In genomic region chr11:50592892-50593553, GRCm38 (mm10) we compare ENCODE assay signal across 22 mouse cellular contexts. TPM values are rescaled to one million over a fixed set of nuclear protein-coding genes. Genes with fewer than 3 reads are reported as not detected.
DNase-seq lines count a peak whose midpoint lies in the region; ATAC-seq and TF ChIP-seq lines count a peak whose summit lies in the region.
"Had no signal": no experiment of that assay in that cellular context is flagged by ENCODE, and none has a peak within 500 bp of the region (broad histone marks: within the 10 kb centered on the region; RNA-seq: fewer than 3 reads in every experiment).

No protein-coding gene starts in this region.

- no peaks in the 10 kb centered on the region for H3K9me3 ChIP-seq in heart, embryonic 15.5 days (replicated peaks)
- no peaks in the 10 kb centered on the region for H3K9me3 ChIP-seq in heart, embryonic 11.5 days (replicated peaks; ENCODE audit: control insufficient read depth, low read length)
- no peaks in the 10 kb centered on the region for H3K9me3 ChIP-seq in midbrain, postnatal 0 days (ENCODE audit: low read length)
- no peaks in the 10 kb centered on the region for H3K9me3 ChIP-seq in midbrain, embryonic 15.5 days
- no peaks in the 10 kb centered on the region for H3K9me3 ChIP-seq in hindbrain, embryonic 12.5 days (replicated peaks)
- H3K9me3 ChIP-seq: limb, embryonic 15.5 days; lung, embryonic 15.5 days had no signal

- peak; percentile 19 for DNase-seq in midbrain, postnatal 0 days (ENCODE audit: low spot score)
- no peak for DNase-seq in layer of hippocampus, adult 18-20 months (ENCODE audit: low spot score in 2 of 2)
- DNase-seq in lung, postnatal 10 days, result no peak
- DNase-seq: adrenal gland, postnatal 25 days; cerebellum, adult 11 months; gastrocnemius, adult 2 months; kidney, postnatal 36 days; lung, postnatal 4 days; thymus, adult 2 months; thymus, postnatal 4 days had no signal

- 0 out of 2 replicates have a peak, but pooled peaks have one; percentile 31 for ATAC-seq in heart, embryonic 15.5 days (replicated peaks; ENCODE audit: insufficient number of reproducible peaks, insufficient read depth, low FRiP score, low read depth)
- ATAC-seq in heart, embryonic 11.5 days (replicated peaks; ENCODE audit: insufficient number of reproducible peaks, low FRiP score, low TSS enrichment), result no peak
- no peak for ATAC-seq in midbrain, postnatal 0 days (ENCODE audit: low FRiP score)
- ATAC-seq in midbrain, embryonic 15.5 days (replicated peaks), result no peak
- peak; percentile 68 for ATAC-seq in hindbrain, embryonic 12.5 days (ENCODE audit: low FRiP score)
- ATAC-seq: forebrain, embryonic 14.5 days; intestine, embryonic 16.5 days had no signal

- no peak overlapping the region for H3K27ac ChIP-seq in heart, embryonic 15.5 days
- no peak overlapping the region for H3K27ac ChIP-seq in heart, embryonic 11.5 days (ENCODE audit: low read depth, low read length)
- no peak overlapping the region for H3K27ac ChIP-seq in midbrain, postnatal 0 days (ENCODE audit: low read depth, low read length)
- H3K27ac ChIP-seq in midbrain, embryonic 15.5 days, result no peak overlapping the region
- peak overlapping the region; percentile 68 for H3K27ac ChIP-seq in hindbrain, embryonic 12.5 days
- H3K27ac ChIP-seq: gastrocnemius, adult 2 months; limb, embryonic 15.5 days; liver, embryonic 14.5 days; lung, embryonic 15.5 days; stomach, postnatal 0 days had no signal

- no peaks in the 10 kb centered on the region for H3K4me1 ChIP-seq in heart, embryonic 15.5 days (replicated peaks)
- no peaks in the 10 kb centered on the region for H3K4me1 ChIP-seq in heart, embryonic 11.5 days (ENCODE audit: control insufficient read depth, insufficient read depth, low read length)
- H3K4me1 ChIP-seq in midbrain, postnatal 0 days (ENCODE audit: insufficient read depth, low read length), result no peaks in the 10 kb centered on the region
- H3K4me1 ChIP-seq in midbrain, embryonic 15.5 days, result no peaks in the 10 kb centered on the region
- H3K4me1 ChIP-seq in hindbrain, embryonic 12.5 days, result peaks cover 8% of the 10 kb centered on the region; the same call in 1 of the 2 replicates
- H3K4me1 ChIP-seq: limb, embryonic 15.5 days; lung, embryonic 15.5 days had no signal

- no peak for TF ChIP-seq CTCF in midbrain, postnatal 0 days (IDR thresholded peaks at IDR 0.05)

- H3K4me3 ChIP-seq in heart, embryonic 15.5 days, result no peak overlapping the region
- H3K4me3 ChIP-seq in heart, embryonic 11.5 days (ENCODE audit: low read depth, low read length), result no peak overlapping the region
- no peak overlapping the region for H3K4me3 ChIP-seq in midbrain, postnatal 0 days (ENCODE audit: low read depth, low read length)
- no peak overlapping the region for H3K4me3 ChIP-seq in midbrain, embryonic 15.5 days
- no peak overlapping the region for H3K4me3 ChIP-seq in hindbrain, embryonic 12.5 days
- H3K4me3 ChIP-seq: gastrocnemius, adult 2 months; limb, embryonic 15.5 days; lung, embryonic 15.5 days; myocyte had no signal

- H3K4me2 ChIP-seq in heart, embryonic 15.5 days, result no peak overlapping the region
- H3K4me2 ChIP-seq in heart, embryonic 11.5 days, result no peak overlapping the region
- H3K4me2 ChIP-seq in midbrain, postnatal 0 days (ENCODE audit: low read depth, low read length, poor library complexity, severe bottlenecking), result no peak overlapping the region
- H3K4me2 ChIP-seq in midbrain, embryonic 15.5 days, result no peak overlapping the region
- H3K4me2 ChIP-seq in hindbrain, embryonic 12.5 days (replicated peaks), result no peak overlapping the region
- H3K4me2 ChIP-seq: limb, embryonic 15.5 days; lung, embryonic 15.5 days had no signal

- 81% methylated on average over 16 of the region's 16 CpGs for WGBS in heart, embryonic 15.5 days
- 69% methylated on average over 16 of the region's 16 CpGs for WGBS in heart, embryonic 11.5 days (ENCODE audit: insufficient replicate concordance)
- WGBS in midbrain, postnatal 0 days, result 74% methylated on average over 16 of the region's 16 CpGs
- WGBS in midbrain, embryonic 15.5 days, result 76% methylated on average over 16 of the region's 16 CpGs
- 72% methylated on average over 16 of the region's 16 CpGs for WGBS in hindbrain, embryonic 12.5 days

- peaks cover 6% of the 10 kb centered on the region; the same call in 1 of the 2 replicates for H3K27me3 ChIP-seq in heart, embryonic 15.5 days
- H3K27me3 ChIP-seq in heart, embryonic 11.5 days (ENCODE audit: control insufficient read depth, insufficient read depth, low read length), result 0 out of 2 replicates have a peak, but pooled peaks cover 7% of the 10 kb centered on the region
- no peaks in the 10 kb centered on the region for H3K27me3 ChIP-seq in midbrain, postnatal 0 days (ENCODE audit: insufficient read depth, low read length)
- H3K27me3 ChIP-seq in midbrain, embryonic 15.5 days (replicated peaks), result no peaks in the 10 kb centered on the region
- no peaks in the 10 kb centered on the region for H3K27me3 ChIP-seq in hindbrain, embryonic 12.5 days
- H3K27me3 ChIP-seq: limb, embryonic 15.5 days; lung, embryonic 15.5 days had no signal

- no peaks in the 10 kb centered on the region for H3K36me3 ChIP-seq in heart, embryonic 15.5 days
- no peaks in the 10 kb centered on the region for H3K36me3 ChIP-seq in heart, embryonic 11.5 days (ENCODE audit: control insufficient read depth, insufficient read depth, low read length)
- no peaks in the 10 kb centered on the region for H3K36me3 ChIP-seq in midbrain, postnatal 0 days (ENCODE audit: insufficient read depth, low read length)
- H3K36me3 ChIP-seq in midbrain, embryonic 15.5 days (replicated peaks), result no peaks in the 10 kb centered on the region
- H3K36me3 ChIP-seq in hindbrain, embryonic 12.5 days, result no peaks in the 10 kb centered on the region
- H3K36me3 ChIP-seq: limb, embryonic 15.5 days; lung, embryonic 15.5 days had no signal

- H3K9ac ChIP-seq in heart, embryonic 15.5 days, result no peak overlapping the region
- H3K9ac ChIP-seq in heart, embryonic 11.5 days (ENCODE audit: low read depth, low read length), result no peak overlapping the region
- no peak overlapping the region for H3K9ac ChIP-seq in midbrain, postnatal 0 days (replicated peaks; ENCODE audit: low read length, poor library complexity, severe bottlenecking)
- H3K9ac ChIP-seq in midbrain, embryonic 15.5 days, result no peak overlapping the region
- H3K9ac ChIP-seq in hindbrain, embryonic 12.5 days, result no peak overlapping the region
- H3K9ac ChIP-seq: limb, embryonic 15.5 days; liver, embryonic 14.5 days; lung, embryonic 15.5 days had no signal

RNA-seq across cellular contexts. Expression of gene Adamts2, which starts 8.9 kb away (rescaled TPM):
- polyA plus RNA-seq in heart, embryonic 15.5 days (2015; fragmentation: Nextera tagmentation; extraction: Ambion mirVana), result 9.7 and 14.7 TPM in 2 replicates
- polyA plus RNA-seq in heart, embryonic 11.5 days (2014; fragmentation: Nextera tagmentation; extraction: Ambion mirVana), result 2.5 and 2.9 TPM in 2 replicates
- total RNA-seq in midbrain, postnatal 0 days (2014; rRNA removed), result 12.7 and 17.9 TPM in 2 replicates
- 4.5 and 4.9 TPM in 2 replicates for polyA plus RNA-seq in midbrain, postnatal 0 days (2015; fragmentation: Nextera tagmentation; extraction: Ambion mirVana)
- polyA plus RNA-seq in midbrain, embryonic 15.5 days (2015; fragmentation: Nextera tagmentation; extraction: Ambion mirVana), result 3.7 and 5.0 TPM in 2 replicates
- 7.1 and 9.0 TPM in 2 replicates for polyA plus RNA-seq in hindbrain, embryonic 12.5 days (2016; fragmentation: Nextera tagmentation; extraction: Ambion mirVana)
- total RNA-seq in layer of hippocampus, adult 18-20 months (2021), result 10 to 100 TPM; 13.7 to 16.8 TPM
- total RNA-seq: megakaryocyte-erythroid progenitor cell, adult 5-6 weeks had no signal

Comparison
In these comparisons a context has a peak if more than half of its experiments do, and no peak if none do; other contexts are left out.
1. ATAC-seq: peak in heart, embryonic 15.5 days (single experiment) and hindbrain, embryonic 12.5 days (single experiment); none in heart, embryonic 11.5 days (single experiment), midbrain, postnatal 0 days (single experiment) and midbrain, embryonic 15.5 days (single experiment).